8 mouse cellular contexts compared by ENCODE assay signal in genomic region chr4:123687025-123687781, GRCm38 (mm10). TPM values are rescaled to one million over a fixed set of nuclear protein-coding genes. Genes with fewer than 3 reads are reported as not detected.
DNase-seq lines count a peak whose midpoint lies in the region; ATAC-seq and TF ChIP-seq lines count a peak whose summit lies in the region.

No protein-coding gene starts in this region.

- H3K4me1 ChIP-seq in spleen, adult 2 months (ENCODE audit: control insufficient read depth, insufficient read depth, insufficient read length) = peaks cover 5% of the 10 kb centered on the region; the same call in 1 of the 2 replicates
- H3K4me1 ChIP-seq in intestine, embryonic 16.5 days (ENCODE audit: control insufficient read depth, insufficient read depth, low read length) = peaks cover 14% of the 10 kb centered on the region
- H3K4me1 ChIP-seq in liver, embryonic 16.5 days (ENCODE audit: control insufficient read depth, low read depth, low read length) = no peaks in the 10 kb centered on the region
- H3K4me1 ChIP-seq in neural tube, embryonic 11.5 days (ENCODE audit: control insufficient read depth, insufficient read depth, low read length) = peaks cover 8% of the 10 kb centered on the region

- DNase-seq in spleen, adult 2 months (ENCODE audit: low read depth in 1 of 2, low spot score in 2 of 2) = no peak
- no peak for DNase-seq in spleen, postnatal 14 days (ENCODE audit: low spot score in 2 of 2)
- DNase-seq in cerebellum, postnatal 25 days = peak; percentile 79
- peak; percentile 33 to 50 for DNase-seq in gastrocnemius, postnatal 4 days (ENCODE audit: low spot score in 2 of 2)
- DNase-seq in neural tube, embryonic 11.5 days (ENCODE audit: low spot score) = peak; percentile 59
- DNase-seq in spleen, postnatal 4 days (ENCODE audit: low spot score in 2 of 2) = no peak

- peaks cover 16% of the 10 kb centered on the region for H3K27me3 ChIP-seq in spleen, adult 2 months (ENCODE audit: control insufficient read depth, insufficient read depth, low read length)
- peaks cover 3% of the 10 kb centered on the region for H3K27me3 ChIP-seq in intestine, embryonic 16.5 days (replicated peaks; ENCODE audit: control insufficient read depth, insufficient read depth, low read length)
- H3K27me3 ChIP-seq in liver, embryonic 16.5 days (ENCODE audit: control insufficient read depth, insufficient read depth, low read depth, low read length) = peaks cover 42% of the 10 kb centered on the region
- H3K27me3 ChIP-seq in neural tube, embryonic 11.5 days (ENCODE audit: control insufficient read depth, insufficient read depth, low read length) = no peaks in the 10 kb centered on the region

- TF ChIP-seq POLR2A in spleen, adult 2 months (IDR thresholded peaks at IDR 0.05; ENCODE audit: low read depth, low read length) = no peak

- peak overlapping the region; percentile 72 for H3K9ac ChIP-seq in intestine, embryonic 16.5 days (ENCODE audit: low read depth, low read length)
- peak overlapping the region; percentile 37; the same call in 1 of the 2 replicates for H3K9ac ChIP-seq in liver, embryonic 16.5 days (ENCODE audit: low read depth, low read length)
- peak overlapping the region; percentile 84 for H3K9ac ChIP-seq in neural tube, embryonic 11.5 days (ENCODE audit: low read length)

- no peak overlapping the region for H3K27ac ChIP-seq in spleen, adult 2 months (ENCODE audit: insufficient read depth, low read length)
- H3K27ac ChIP-seq in intestine, embryonic 16.5 days (ENCODE audit: low read length) = peak overlapping the region; percentile 18
- no peak overlapping the region; the same call in 1 of the 2 replicates for H3K27ac ChIP-seq in liver, embryonic 16.5 days (ENCODE audit: low read length)
- peak overlapping the region; percentile 88 for H3K27ac ChIP-seq in neural tube, embryonic 11.5 days (ENCODE audit: low read depth, low read length)

- H3K4me3 ChIP-seq in spleen, adult 2 months (ENCODE audit: extremely low read depth, insufficient read depth, insufficient read length) = peak overlapping the region; percentile 42
- peak overlapping the region; percentile 82 for H3K4me3 ChIP-seq in intestine, embryonic 16.5 days (ENCODE audit: low read length)
- H3K4me3 ChIP-seq in liver, embryonic 16.5 days (ENCODE audit: low read depth, low read length) = peak overlapping the region; percentile 61
- peak overlapping the region; percentile 75 for H3K4me3 ChIP-seq in neural tube, embryonic 11.5 days (ENCODE audit: low read depth, low read length)

- 2% methylated on average over 64 of the region's 89 CpGs for whole genome bisulfite sequencing in spleen, adult 2 months
- WGBS in intestine, embryonic 16.5 days = under 1% methylated on average over 51 of the region's 89 CpGs
- 0% methylated on average over 36 of the region's 89 CpGs for WGBS in liver, embryonic 16.5 days (ENCODE audit: insufficient replicate concordance)
- WGBS in neural tube, embryonic 11.5 days = 0% methylated on average over 36 of the region's 89 CpGs

- ATAC-seq in intestine, embryonic 16.5 days = peak; percentile 73
- peak; percentile 81 for ATAC-seq in liver, embryonic 16.5 days (ENCODE audit: low read depth)
- peak; percentile 62; the same call in 1 of the 2 replicates for ATAC-seq in neural tube, embryonic 11.5 days (ENCODE audit: insufficient read depth, low FRiP score, low TSS enrichment)

- H3K4me2 ChIP-seq in intestine, embryonic 16.5 days (ENCODE audit: low read depth, low read length) = peak overlapping the region; percentile 100
- peak overlapping the region; percentile 73 for H3K4me2 ChIP-seq in liver, embryonic 16.5 days (ENCODE audit: low read depth, low read length)
- H3K4me2 ChIP-seq in neural tube, embryonic 11.5 days (ENCODE audit: low read depth) = peak overlapping the region; percentile 100

- no peak for TF ChIP-seq CTCF in spleen, adult 2 months (IDR thresholded peaks at IDR 0.05; ENCODE audit: extremely low read depth, insufficient read depth, insufficient read length, insufficient replicate concordance)

- H3K36me3 ChIP-seq in spleen, adult 2 months (ENCODE audit: control insufficient read depth, insufficient read depth, low read length) = no peaks in the 10 kb centered on the region
- no peaks in the 10 kb centered on the region for H3K36me3 ChIP-seq in intestine, embryonic 16.5 days (ENCODE audit: control insufficient read depth, insufficient read depth, low read length)
- no peaks in the 10 kb centered on the region for H3K36me3 ChIP-seq in liver, embryonic 16.5 days (ENCODE audit: control insufficient read depth, insufficient read depth)
- H3K36me3 ChIP-seq in neural tube, embryonic 11.5 days (ENCODE audit: control insufficient read depth, insufficient read depth, low read length) = no peaks in the 10 kb centered on the region

- H3K9me3 ChIP-seq in intestine, embryonic 16.5 days (ENCODE audit: control insufficient read depth, low read length) = no peaks in the 10 kb centered on the region
- no peaks in the 10 kb centered on the region for H3K9me3 ChIP-seq in liver, embryonic 16.5 days (replicated peaks; ENCODE audit: control insufficient read depth, low read length)
- H3K9me3 ChIP-seq in neural tube, embryonic 11.5 days (ENCODE audit: control insufficient read depth, low read length) = no peaks in the 10 kb centered on the region

RNA-seq across cellular contexts. Expression of gene Macf1, which starts 3.0 kb away (rescaled TPM):
- 131 and 142 TPM in 2 replicates for polyA plus RNA-seq in spleen, adult 2 months (2012; rRNA removed)
- 100 to 1,000 TPM; 209 TPM for total RNA-seq in gastrocnemius, postnatal 4 days (2021)
- polyA plus RNA-seq in intestine, embryonic 16.5 days (2015; fragmentation: Nextera tagmentation; extraction: Ambion mirVana) = 18.9 and 19.7 TPM in 2 replicates
- polyA plus RNA-seq in liver, embryonic 16.5 days (2015; fragmentation: Nextera tagmentation; extraction: Ambion mirVana) = 8.1 and 8.3 TPM in 2 replicates
- polyA plus RNA-seq in neural tube, embryonic 11.5 days (2014; fragmentation: Nextera tagmentation; extraction: Ambion mirVana) = 78.2 and 79.1 TPM in 2 replicates

RNA-seq across cellular contexts. Expression of gene Ndufs5, which starts 30.8 kb away (rescaled TPM):
- polyA plus RNA-seq in spleen, adult 2 months (2012; rRNA removed) = 10.4 and 20.3 TPM in 2 replicates
- total RNA-seq in gastrocnemius, postnatal 4 days (2021) = 100 to 1,000 TPM; 200 to 214 TPM
- 322 and 330 TPM in 2 replicates for polyA plus RNA-seq in intestine, embryonic 16.5 days (2015; fragmentation: Nextera tagmentation; extraction: Ambion mirVana)
- 135 and 139 TPM in 2 replicates for polyA plus RNA-seq in liver, embryonic 16.5 days (2015; fragmentation: Nextera tagmentation; extraction: Ambion mirVana)
- polyA plus RNA-seq in neural tube, embryonic 11.5 days (2014; fragmentation: Nextera tagmentation; extraction: Ambion mirVana) = 337 and 365 TPM in 2 replicates

Comparison
In these comparisons a context has a peak if more than half of its experiments do, and no peak if none do; other contexts are left out.
1. DNase-seq: peak in cerebellum, postnatal 25 days (2 of 2), gastrocnemius, postnatal 4 days (2 of 2) and neural tube, embryonic 11.5 days (single experiment); none in spleen, adult 2 months (0 of 2), spleen, postnatal 14 days (0 of 2) and spleen, postnatal 4 days (0 of 2).
2. H3K27ac ChIP-seq: peak in intestine, embryonic 16.5 days (single experiment) and neural tube, embryonic 11.5 days (single experiment); none in spleen, adult 2 months (single experiment) and liver, embryonic 16.5 days (single experiment).
3. Peak in every context shown above with its lines, with median percentiles within 50 percentile points of each other: H3K4me3 ChIP-seq, ATAC-seq, H3K4me2 ChIP-seq and H3K9ac ChIP-seq.